Mouse (Mus musculus): ENCODE data around the gene Synj1.

DNA sequence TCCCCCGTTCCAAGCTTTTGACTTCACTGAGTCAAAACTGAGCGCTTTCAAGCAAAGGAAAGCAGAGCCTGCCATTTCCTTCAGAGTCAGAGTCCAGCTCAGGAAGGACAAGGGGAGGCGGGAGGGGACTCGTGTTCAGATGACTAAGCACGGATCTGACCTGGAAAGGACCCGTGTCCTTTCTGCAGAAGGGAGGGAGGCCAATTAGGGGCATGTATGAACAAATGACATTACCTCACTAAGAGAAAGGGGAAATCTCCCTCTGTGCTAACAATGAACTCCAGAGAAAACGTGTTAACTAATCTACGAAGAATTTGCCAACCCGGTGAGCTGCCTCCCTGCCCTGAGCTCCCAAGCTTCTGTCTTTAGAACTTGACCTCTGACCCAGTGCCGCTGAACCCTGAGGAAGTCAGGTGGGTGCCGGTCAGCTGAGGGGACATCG lies 95.0 kb downstream of the Synj1 start:
- TF ChIP-seq CTCF (IDR thresholded peaks at IDR 0.05) = no peak
- TF ChIP-seq POLR2A (IDR thresholded peaks at IDR 0.05; ENCODE audit: insufficient read depth, low read depth, low read length) = no peak

Measured in heart, adult 2 months (tissue).